Mouse (Mus musculus): ENCODE results near the gene Sfswap.

GRCm38 (mm10) chr5:129542236-129542635 is 41.2 kb downstream of the Sfswap start:
- no peak for TF ChIP-seq CTCF (IDR thresholded peaks at IDR 0.05; ENCODE audit: low read depth, low read length)
- TF ChIP-seq GATA1 (IDR thresholded peaks at IDR 0.05; ENCODE audit: borderline replicate concordance, low read length) = no peak
- TF ChIP-seq TAL1 (conservative IDR thresholded peaks at IDR 0.05; ENCODE audit: low read depth, low read length) = no peak
